Mouse (Mus musculus) embryonic facial prominence, embryonic 11.5 days (tissue): ENCODE measurements at regions not wholly inside any gene's neighbourhood (a gene's known extent, or its start where the extent isn't known, plus 50 kb on each side); places are given as distances from the start of the nearest gene placed in this dataset.

Source experiments
- ATAC-seq: fragments of 200-750 bp; cut with Nextera tagmentation; replicated peaks from 2 replicates; pipeline ENCODE4 v1.8.0; 2017; ENCODE audit warnings: low read depth; ENCODE audit not compliant: insufficient number of reproducible peaks, low FRiP score, low TSS enrichment
- DNase-seq: peaks from one replicate; pipeline ENCODE4 v3.0.0-alpha.2; 2015; ENCODE audit warnings: low spot score
- H3K27ac ChIP-seq: fragments of 300-500 bp; sonication (generic); replicated peaks from 2 replicates; pipeline ENCODE4 v1.5.1; 2014; ENCODE audit warnings: mild to moderate bottlenecking, low read depth, low read length, control low read depth
- H3K27me3 ChIP-seq: fragments of 300-500 bp; sonication (generic); 2 replicates; pipeline ENCODE4 v1.6.1; 2014; ENCODE audit warnings: mild to moderate bottlenecking, low read length, moderate library complexity, mixed read lengths; ENCODE audit not compliant: control insufficient read depth, insufficient read depth
- H3K36me3 ChIP-seq: fragments of 300-500 bp; sonication (generic); replicated peaks from 2 replicates; pipeline ENCODE4 v1.6.1; 2014; ENCODE audit warnings: low read depth, mild to moderate bottlenecking, low read length, moderate library complexity, mixed read lengths; ENCODE audit not compliant: control insufficient read depth, insufficient read depth
- H3K4me1 ChIP-seq: fragments of 300-500 bp; sonication (generic); 2 replicates; pipeline ENCODE4 v1.6.1; 2014; ENCODE audit warnings: low read length, mixed read lengths; ENCODE audit not compliant: control insufficient read depth, insufficient read depth
- H3K4me2 ChIP-seq: fragments of 300-500 bp; sonication (generic); 2 replicates; pipeline ENCODE4 v1.6.1; 2014; ENCODE audit warnings: low read depth, mild to moderate bottlenecking, control low read depth, low read length, moderate library complexity
- H3K4me3 ChIP-seq: fragments of 300-500 bp; sonication (generic); 2 replicates; pipeline ENCODE4 v1.5.1; 2014; ENCODE audit warnings: low read depth, low read length, control low read depth
- H3K9ac ChIP-seq: fragments of 300-500 bp; sonication (generic); replicated peaks from 2 replicates; pipeline ENCODE4 v1.6.1; 2014; ENCODE audit warnings: mild to moderate bottlenecking, control low read depth, low read length
- H3K9me3 ChIP-seq: fragments of 300-500 bp; sonication (generic); replicated peaks from 2 replicates; pipeline ENCODE4 v1.6.1; 2016; ENCODE audit warnings: mild to moderate bottlenecking, low read length, inconsistent platforms, mixed read lengths; ENCODE audit not compliant: control insufficient read depth
- WGBS: fragments of 180-500 bp; shearing (Covaris S2); extraction: QIAGEN DNeasy Blood & Tissue Kit; methylation state at CpG from one replicate; pipeline ENCODE4 v1.1.7; 2014; 5-methylcytosine and 5-hydroxymethylcytosine counted together

DNA sequence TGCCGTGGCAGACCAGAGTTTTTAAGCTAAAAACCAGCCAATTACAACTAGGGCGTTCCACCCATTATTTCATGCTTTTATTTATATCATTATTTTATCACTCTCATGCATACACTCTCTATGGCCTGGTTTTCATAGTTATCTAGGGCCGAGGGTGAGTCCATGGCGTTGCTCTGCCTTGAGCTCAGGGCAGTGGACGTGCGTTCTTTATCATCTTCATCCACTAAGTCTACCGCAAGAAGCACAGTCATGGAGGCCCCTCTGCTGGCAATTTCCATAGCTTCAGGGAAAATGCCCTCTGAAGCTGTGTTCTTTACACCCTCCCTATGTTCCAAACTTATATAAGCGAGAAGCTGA lies 67.0 kb upstream of the Vrk1 start:
- H3K27ac ChIP-seq, result no peak overlapping the region
- no peak overlapping the region for H3K9ac ChIP-seq
- 88% methylated on average over 8 of the region's 8 CpGs for WGBS
- H3K4me3 ChIP-seq, result no peak overlapping the region
- DNase-seq, result no peak
- no peaks in the 10 kb centered on the region for H3K27me3 ChIP-seq
- ATAC-seq, result no peak
- H3K36me3 ChIP-seq, result no peaks in the 10 kb centered on the region
- no peaks in the 10 kb centered on the region for H3K9me3 ChIP-seq
- no peaks in the 10 kb centered on the region; the same call in 1 of the 2 replicates for H3K4me1 ChIP-seq
- H3K4me2 ChIP-seq, result no peak overlapping the region

DNA sequence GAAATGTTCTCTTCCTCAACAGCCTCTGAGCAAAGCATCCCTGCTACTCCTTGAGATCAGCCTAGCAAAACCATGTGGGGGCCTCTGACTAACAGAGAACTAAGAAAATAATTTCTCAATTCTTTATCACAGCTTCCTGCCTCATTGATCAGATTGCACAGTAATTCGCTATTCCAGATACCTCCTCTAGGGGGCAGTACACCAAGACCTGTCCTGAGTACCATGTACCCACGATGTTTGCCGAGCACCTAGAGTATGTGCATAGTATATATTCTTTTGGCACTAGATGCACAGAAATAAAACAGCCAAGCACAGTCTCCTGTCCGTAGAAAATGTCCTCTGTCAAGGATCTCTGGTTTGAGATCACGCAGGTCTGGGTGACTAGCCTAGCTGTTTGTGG lies 62.7 kb upstream of the Vrk1 start:
- Histone ChIP-seq H3K9ac (no peak overlapping the region), H3K4me3 (no peak overlapping the region), H3K27me3 (no peaks in the 10 kb centered on the region), H3K4me2 (no peak overlapping the region), H3K36me3 (no peaks in the 10 kb centered on the region), H3K4me1 (no peaks in the 10 kb centered on the region), H3K27ac (no peak overlapping the region), H3K9me3 (no peaks in the 10 kb centered on the region)
- DNase-seq, result no peak
- 61% methylated on average over 5 of the region's 5 CpGs for WGBS
- no peak for ATAC-seq

DNA sequence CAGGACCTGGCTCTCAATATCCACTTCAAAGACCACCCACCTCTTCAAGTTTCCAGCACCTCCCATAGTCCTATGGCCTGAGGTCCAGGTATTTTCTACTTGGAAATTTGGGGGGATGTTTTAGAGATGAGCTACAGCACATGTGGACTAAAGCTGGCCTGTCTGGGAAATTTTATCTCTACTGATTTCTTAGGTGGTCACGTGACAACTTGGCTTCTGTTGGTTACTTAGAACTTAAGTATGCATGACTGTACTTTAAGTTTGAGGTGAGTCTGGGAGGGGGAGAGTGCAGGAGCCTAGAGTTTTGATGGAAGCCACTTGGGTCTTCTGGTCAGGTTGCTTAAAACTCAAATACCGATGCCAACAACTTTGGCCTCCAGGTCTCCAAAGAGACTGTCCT lies 61.7 kb upstream of the Vrk1 start:
- no peak overlapping the region for H3K4me2 ChIP-seq
- 89% methylated on average over 2 of the region's 2 CpGs for WGBS
- H3K27me3 ChIP-seq, result no peaks in the 10 kb centered on the region

DNA sequence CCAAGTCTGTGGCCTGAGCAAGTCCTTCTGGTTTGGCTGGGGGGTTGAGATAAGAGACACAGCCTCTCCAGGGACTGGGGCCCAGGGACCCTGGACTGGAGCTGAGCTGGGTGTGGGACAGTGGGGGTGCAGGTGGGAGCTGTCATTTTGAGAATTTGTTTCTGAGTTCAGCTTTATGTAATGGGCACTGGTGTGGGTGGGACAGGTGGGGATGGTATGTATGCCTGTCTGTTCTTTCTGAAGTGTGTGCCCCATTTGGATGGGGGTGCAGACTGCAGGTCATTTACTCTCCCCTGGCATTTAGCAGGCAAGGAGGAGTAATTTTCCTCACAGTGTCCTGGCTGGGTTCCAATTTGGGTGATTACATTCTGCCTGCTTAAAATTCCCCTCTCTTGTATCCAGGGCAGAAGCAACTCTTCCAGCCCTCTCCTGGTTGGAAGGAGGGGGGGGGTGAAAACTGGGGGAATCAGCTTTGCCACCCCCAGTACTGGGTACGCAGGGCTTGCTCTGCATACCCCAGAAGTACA lies 54.2 kb upstream of the Vrk1 start:
- 85% methylated on average over 1 of the region's 1 CpGs for WGBS
- no peak overlapping the region for H3K9ac ChIP-seq
- no peak overlapping the region for H3K27ac ChIP-seq
- peaks cover 3% of the 10 kb centered on the region for H3K27me3 ChIP-seq
- ATAC-seq, result no peak
- H3K4me1 ChIP-seq, result no peaks in the 10 kb centered on the region
- H3K36me3 ChIP-seq, result no peaks in the 10 kb centered on the region
- no peak overlapping the region for H3K4me3 ChIP-seq
- no peak for DNase-seq
- H3K4me2 ChIP-seq, result no peak overlapping the region
- no peaks in the 10 kb centered on the region for H3K9me3 ChIP-seq

More for the DNA sequence above, 61.7 kb upstream of the Vrk1 start:
- no peaks in the 10 kb centered on the region for H3K9me3 ChIP-seq
- DNase-seq (no peak), ATAC-seq (no peak)
- H3K36me3 ChIP-seq, result no peaks in the 10 kb centered on the region
- no peak overlapping the region for H3K27ac ChIP-seq
- H3K4me3 ChIP-seq, result no peak overlapping the region
- H3K4me1 ChIP-seq, result no peaks in the 10 kb centered on the region
- no peak overlapping the region for H3K9ac ChIP-seq

DNA sequence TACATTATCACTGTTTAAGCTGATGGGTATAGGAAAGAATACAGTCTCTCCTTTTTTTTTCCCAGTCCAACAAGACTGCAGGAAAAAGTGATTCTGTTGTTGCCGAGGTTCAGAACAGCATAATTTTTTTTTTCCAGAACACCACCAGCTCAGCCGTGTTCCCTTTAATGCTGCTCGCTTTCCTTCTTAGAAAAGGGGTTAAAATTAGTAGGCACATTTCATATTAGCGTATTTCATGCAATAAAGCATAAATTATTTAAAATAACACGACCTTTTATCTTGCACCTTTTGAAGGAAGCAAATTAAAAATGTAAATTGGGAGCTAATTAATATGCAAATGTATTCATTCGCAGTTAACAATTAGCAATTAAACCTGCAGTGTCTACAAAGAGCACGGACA lies 50.3 kb upstream of the Vrk1 start:
- Histone ChIP-seq H3K4me1 (no peaks in the 10 kb centered on the region), H3K9me3 (no peaks in the 10 kb centered on the region), H3K27me3 (peaks cover 6% of the 10 kb centered on the region), H3K27ac (no peak overlapping the region), H3K4me3 (no peak overlapping the region), H3K9ac (no peak overlapping the region), H3K36me3 (no peaks in the 10 kb centered on the region), H3K4me2 (no peak overlapping the region)
- DNase-seq (no peak), ATAC-seq (no peak)
- WGBS, result 67% methylated on average over 7 of the region's 7 CpGs
